Comparison of ENCODE assay signal across 8 mouse cellular contexts in the genomic region with DNA sequence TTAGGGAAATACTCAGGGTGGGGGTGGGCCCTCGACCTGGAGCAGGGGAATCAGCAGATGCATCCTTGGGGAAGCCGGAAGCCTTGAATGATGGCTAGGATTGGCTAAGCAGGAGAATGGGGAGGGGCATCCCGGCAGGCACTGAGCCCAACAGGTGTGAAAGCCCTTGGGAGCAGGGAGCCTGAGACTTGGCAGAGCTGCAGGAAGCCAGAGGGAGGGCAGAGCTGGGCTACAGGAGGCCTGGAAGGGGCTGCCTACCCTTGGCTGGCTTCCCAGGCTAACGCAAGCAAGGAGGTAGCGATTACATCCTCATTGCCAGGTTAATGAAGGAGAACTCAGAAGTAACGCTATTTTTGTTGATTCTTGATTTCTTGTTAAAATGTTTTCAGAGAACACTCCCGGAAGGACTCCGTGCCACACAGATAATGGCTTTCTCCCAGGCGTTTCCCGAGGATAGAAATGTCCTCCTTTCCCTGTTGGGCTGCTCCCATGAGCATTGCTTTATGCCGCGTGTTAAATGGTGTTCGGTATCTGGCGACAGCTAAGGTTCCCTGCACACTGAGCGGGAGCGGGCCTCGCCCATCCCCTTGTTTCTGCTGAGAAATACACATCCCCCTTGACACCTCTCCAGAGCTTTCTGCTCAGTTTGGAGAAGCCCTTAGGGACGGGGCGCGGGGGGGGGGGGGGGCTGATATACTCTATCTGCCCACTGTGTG. TPM values are rescaled to one million over a fixed set of nuclear protein-coding genes. Genes with fewer than 3 reads are reported as not detected.
A peak's percentile ranks its signal among the peaks of the same experiment; 100 is the strongest.
DNase-seq lines count a peak whose midpoint lies in the region; ATAC-seq lines count a peak whose summit lies in the region.

No protein-coding gene starts in this region.

- no peaks in the 10 kb centered on the region for H3K9me3 ChIP-seq in liver, embryonic 12.5 days (replicated peaks)
- no peaks in the 10 kb centered on the region for H3K9me3 ChIP-seq in hindbrain, embryonic 14.5 days (ENCODE audit: control insufficient read depth, low read length)
- no peaks in the 10 kb centered on the region for H3K9me3 ChIP-seq in lung, embryonic 16.5 days (ENCODE audit: control insufficient read depth, low read length)

- no peak for ATAC-seq in liver, embryonic 12.5 days
- ATAC-seq in hindbrain, embryonic 14.5 days (ENCODE audit: low FRiP score) = peak; percentile 44; the same call in 1 of the 2 replicates
- peak; percentile 80 for ATAC-seq in lung, embryonic 16.5 days (ENCODE audit: low read depth)

- no peak overlapping the region for H3K27ac ChIP-seq in liver, embryonic 12.5 days
- H3K27ac ChIP-seq in hindbrain, embryonic 14.5 days = no peak overlapping the region
- no peak overlapping the region for H3K27ac ChIP-seq in lung, embryonic 16.5 days (ENCODE audit: low read length)

- H3K36me3 ChIP-seq in liver, embryonic 12.5 days = no peaks in the 10 kb centered on the region
- H3K36me3 ChIP-seq in hindbrain, embryonic 14.5 days (replicated peaks; ENCODE audit: control insufficient read depth, insufficient read depth) = no peaks in the 10 kb centered on the region
- H3K36me3 ChIP-seq in lung, embryonic 16.5 days (ENCODE audit: control insufficient read depth, insufficient read depth, low read length) = no peaks in the 10 kb centered on the region

- H3K4me1 ChIP-seq in liver, embryonic 12.5 days = no peaks in the 10 kb centered on the region
- H3K4me1 ChIP-seq in hindbrain, embryonic 14.5 days (replicated peaks; ENCODE audit: control insufficient read depth, insufficient read depth, low read length) = peaks cover 11% of the 10 kb centered on the region
- peaks cover 7% of the 10 kb centered on the region; the same call in 1 of the 2 replicates for H3K4me1 ChIP-seq in lung, embryonic 16.5 days (replicated peaks; ENCODE audit: control insufficient read depth, insufficient read depth, low read length)

- no peak overlapping the region for H3K4me3 ChIP-seq in liver, embryonic 12.5 days
- H3K4me3 ChIP-seq in hindbrain, embryonic 14.5 days (replicated peaks; ENCODE audit: low read length) = no peak overlapping the region
- H3K4me3 ChIP-seq in lung, embryonic 16.5 days (ENCODE audit: low read length) = no peak overlapping the region

- H3K27me3 ChIP-seq in liver, embryonic 12.5 days (replicated peaks) = peaks cover 7% of the 10 kb centered on the region; the same call in 1 of the 2 replicates
- H3K27me3 ChIP-seq in hindbrain, embryonic 14.5 days (ENCODE audit: control insufficient read depth, insufficient read depth, low read length) = no peaks in the 10 kb centered on the region
- H3K27me3 ChIP-seq in lung, embryonic 16.5 days (ENCODE audit: control insufficient read depth, insufficient read depth, low read depth, low read length) = no peaks in the 10 kb centered on the region

- 34% methylated on average over 20 of the region's 20 CpGs for WGBS in liver, embryonic 12.5 days (ENCODE audit: insufficient replicate concordance)
- WGBS in hindbrain, embryonic 14.5 days = 35% methylated on average over 19 of the region's 20 CpGs
- WGBS in lung, embryonic 16.5 days = 21% methylated on average over 20 of the region's 20 CpGs

- no peak overlapping the region for H3K4me2 ChIP-seq in liver, embryonic 12.5 days
- H3K4me2 ChIP-seq in hindbrain, embryonic 14.5 days (replicated peaks) = no peak overlapping the region
- H3K4me2 ChIP-seq in lung, embryonic 16.5 days (ENCODE audit: low read depth, low read length) = peak overlapping the region; percentile 15; the same call in 1 of the 2 replicates

- peak; percentile 13 for DNase-seq in liver
- peak; percentile 69 to 80 for DNase-seq in cerebellum, postnatal 25 days
- no peak for DNase-seq in hindbrain, embryonic 14.5 days (ENCODE audit: low spot score)
- no peak for DNase-seq in thymus, postnatal 36 days
- no peak for DNase-seq in layer of hippocampus, adult 9-10 months (ENCODE audit: low spot score)
- no peak for DNase-seq in urinary bladder, adult 2 months (ENCODE audit: low spot score)

- no peak overlapping the region for H3K9ac ChIP-seq in liver, embryonic 12.5 days
- H3K9ac ChIP-seq in hindbrain, embryonic 14.5 days = no peak overlapping the region
- no peak overlapping the region for H3K9ac ChIP-seq in lung, embryonic 16.5 days (ENCODE audit: low read length)

RNA-seq across cellular contexts. Expression of a gene that starts 38.4 kb away (rescaled TPM):
- polyA plus RNA-seq in liver, embryonic 12.5 days (2016; fragmentation: Nextera tagmentation; extraction: Ambion mirVana) = 2.1 and 2.8 TPM in 2 replicates
- polyA plus RNA-seq in hindbrain, embryonic 14.5 days (2014; fragmentation: Nextera tagmentation; extraction: Ambion mirVana) = 18.5 and 24.0 TPM in 2 replicates
- polyA plus RNA-seq in lung, embryonic 16.5 days (2015; fragmentation: Nextera tagmentation; extraction: Ambion mirVana) = 11.4 and 11.6 TPM in 2 replicates
- 13.8 and 15.9 TPM in 2 replicates for polyA plus RNA-seq in urinary bladder, adult 2 months (2012; rRNA removed)

Comparison
In these comparisons a context has a peak if more than half of its experiments do, and no peak if none do; other contexts are left out.
1. DNase-seq: peak in liver (single experiment) and cerebellum, postnatal 25 days (2 of 2); none in hindbrain, embryonic 14.5 days (single experiment), thymus, postnatal 36 days (0 of 2), layer of hippocampus, adult 9-10 months (single experiment) and urinary bladder, adult 2 months (single experiment).